Mouse (Mus musculus) stomach, postnatal 0 days (tissue): ENCODE measurements around the gene Atp2b2. TPM values are rescaled to one million over a fixed set of nuclear protein-coding genes. Genes with fewer than 3 reads are reported as not detected.

Source experiments
- ATAC-seq: fragments of 200-750 bp; cut with Nextera tagmentation; 2 replicates; pipeline ENCODE4 v1.8.0; 2017; ENCODE audit not compliant: low FRiP score, low TSS enrichment
- DNase-seq: peaks from one replicate; pipeline ENCODE4 v3.0.0-alpha.2; 2016; ENCODE audit warnings: low spot score
- H3K27ac ChIP-seq: fragments of 300-500 bp; sonication (generic); replicated peaks from 2 replicates; pipeline ENCODE4 v1.5.1; 2014; ENCODE audit warnings: mild to moderate bottlenecking, control low read depth
- H3K27me3 ChIP-seq: fragments of 300-500 bp; sonication (generic); 2 replicates; pipeline ENCODE4 v1.6.1; 2014; ENCODE audit warnings: low read length; ENCODE audit not compliant: control insufficient read depth, insufficient read depth
- H3K36me3 ChIP-seq: fragments of 300-500 bp; sonication (generic); 2 replicates; pipeline ENCODE4 v1.6.1; 2014; ENCODE audit warnings: low read length, mixed read lengths; ENCODE audit not compliant: control insufficient read depth, insufficient read depth
- H3K4me1 ChIP-seq: fragments of 300-500 bp; sonication (generic); replicated peaks from 2 replicates; pipeline ENCODE4 v1.6.1; 2014; ENCODE audit warnings: antibody characterized with exemption; ENCODE audit not compliant: control insufficient read depth, insufficient read depth
- H3K4me2 ChIP-seq: fragments of 300-500 bp; sonication (generic); replicated peaks from 2 replicates; pipeline ENCODE4 v1.6.1; 2014; ENCODE audit warnings: low read depth, mild to moderate bottlenecking, control low read depth, moderate library complexity
- H3K4me3 ChIP-seq: fragments of 300-500 bp; sonication (generic); 2 replicates; pipeline ENCODE4 v1.5.1; 2014; ENCODE audit warnings: low read depth, low read length, control low read depth
- H3K9ac ChIP-seq: fragments of 300-500 bp; sonication (generic); 2 replicates; pipeline ENCODE4 v1.6.1; 2014; ENCODE audit warnings: mild to moderate bottlenecking, low read length, control low read depth, mixed read lengths
- H3K9me3 ChIP-seq: fragments of 300-500 bp; sonication (generic); 2 replicates; pipeline ENCODE4 v1.6.1; 2016; ENCODE audit warnings: low read length; ENCODE audit not compliant: control insufficient read depth
- CTCF ChIP-seq: IDR thresholded peaks from 2 replicates; pipeline ENCODE4 v1.5.1; 2016; ENCODE audit warnings: antibody characterized with exemption, low read depth, mild to moderate bottlenecking, moderate library complexity
- EP300 ChIP-seq: optimal IDR thresholded peaks from 2 replicates; pipeline ENCODE3; 2016; ENCODE audit warnings: antibody characterized with exemption
- WGBS: fragments of 180-500 bp; shearing (Covaris S2); extraction: QIAGEN DNeasy Blood & Tissue Kit; methylation state at CpG from one replicate; pipeline ENCODE4 v1.1.7; 2014; 5-methylcytosine and 5-hydroxymethylcytosine counted together
- polyA plus RNA-seq: library from polyadenylated mRNA; unstranded; fragments of >200 nt; fragmentation: Nextera tagmentation; extraction: Ambion mirVana; gene quantifications from 2 replicates; pipeline ENCODE4 v1.2.1, GENCODE M21; 2015

Gene Atp2b2
- polyA plus RNA-seq, 1 experiment from 2014 or later = 0.33 TPM

- Histone ChIP-seq H3K36me3 (no peaks in the 10 kb centered on the region), H3K27ac (no peak overlapping the region), H3K27me3 (no peaks in the 10 kb centered on the region), H3K4me1 (no peaks in the 10 kb centered on the region), H3K9me3 (no peaks in the 10 kb centered on the region), H3K4me2 (no peak overlapping the region), H3K4me3 (no peak overlapping the region), H3K9ac (no peak overlapping the region)
- TF ChIP-seq EP300 = no peak
- no peak for TF ChIP-seq CTCF
- WGBS = 52% methylated on average over 7 of the region's 7 CpGs
- ATAC-seq = no peak
- no peak for DNase-seq
These were observed 264.1 kb downstream of the Atp2b2 start for GRCm38 (mm10) chr6:113778229-113778753.

GRCm38 (mm10) chr6:113768804-113769203 lies 273.6 kb downstream of the Atp2b2 start:
- TF ChIP-seq CTCF (no peak), EP300 (no peak)
- Histone ChIP-seq H3K27ac (no peak overlapping the region), H3K9me3 (no peaks in the 10 kb centered on the region), H3K9ac (no peak overlapping the region), H3K27me3 (no peaks in the 10 kb centered on the region), H3K4me3 (no peak overlapping the region), H3K4me1 (no peaks in the 10 kb centered on the region), H3K36me3 (no peaks in the 10 kb centered on the region), H3K4me2 (no peak overlapping the region)
- DNase-seq = no peak
- no peak for ATAC-seq
- 49% methylated on average over 11 of the region's 11 CpGs for WGBS

DNA sequence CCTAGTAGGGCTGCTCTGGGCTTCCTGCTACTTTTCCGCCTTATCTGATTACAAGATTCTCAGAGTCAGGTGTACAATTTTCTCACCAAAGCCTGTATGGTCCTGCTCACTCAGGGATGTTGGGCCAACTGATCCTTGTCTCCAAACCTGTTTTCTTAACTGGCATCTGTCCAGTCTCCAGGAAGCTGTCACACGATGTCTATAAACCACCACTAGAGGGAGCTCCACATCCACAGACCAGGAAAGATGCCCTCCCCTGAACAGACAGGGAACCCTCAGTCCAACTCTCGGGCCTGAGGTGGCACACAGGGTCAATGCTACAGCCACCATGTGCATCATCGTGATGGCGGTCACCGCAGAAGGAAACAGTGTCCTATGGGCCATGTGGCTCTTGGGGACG lies 280.8 kb downstream of the Atp2b2 start:
- H3K4me2 ChIP-seq = no peak overlapping the region
- no peaks in the 10 kb centered on the region for H3K36me3 ChIP-seq
- H3K9me3 ChIP-seq = no peaks in the 10 kb centered on the region
- H3K4me3 ChIP-seq = no peak overlapping the region
- TF ChIP-seq CTCF (peak; percentile 98), EP300 (no peak)
- no peaks in the 10 kb centered on the region for H3K4me1 ChIP-seq
- no peak overlapping the region for H3K9ac ChIP-seq
- ATAC-seq = peak; percentile 47
- no peaks in the 10 kb centered on the region for H3K27me3 ChIP-seq
- H3K27ac ChIP-seq = no peak overlapping the region
- WGBS = 31% methylated on average over 7 of the region's 7 CpGs
- DNase-seq = peak; percentile 61

- ATAC-seq = no peak
- DNase-seq = no peak
- Histone ChIP-seq H3K4me3 (no peak overlapping the region), H3K9me3 (no peaks in the 10 kb centered on the region), H3K27ac (no peak overlapping the region), H3K4me1 (no peaks in the 10 kb centered on the region), H3K9ac (no peak overlapping the region), H3K4me2 (no peak overlapping the region), H3K36me3 (no peaks in the 10 kb centered on the region), H3K27me3 (no peaks in the 10 kb centered on the region)
- no peak for TF ChIP-seq CTCF
- TF ChIP-seq EP300 = no peak
- WGBS = 59% methylated on average over 17 of the region's 17 CpGs
These were observed 293.2 kb downstream of the Atp2b2 start for GRCm38 (mm10) chr6:113749119-113749685.

GRCm38 (mm10) chr6:113748351-113748750 lies 294.1 kb downstream of the Atp2b2 start:
- H3K4me3 ChIP-seq = 0 out of 2 replicates have a peak overlapping the region, but pooled peaks have one; percentile 1
- H3K4me1 ChIP-seq = no peaks in the 10 kb centered on the region
- H3K4me2 ChIP-seq = no peak overlapping the region; the same call in 1 of the 2 replicates
- DNase-seq = peak; percentile 20
- no peak for TF ChIP-seq EP300
- no peak for TF ChIP-seq CTCF
- no peak overlapping the region for H3K27ac ChIP-seq
- no peaks in the 10 kb centered on the region for H3K9me3 ChIP-seq
- H3K27me3 ChIP-seq = no peaks in the 10 kb centered on the region
- H3K36me3 ChIP-seq = no peaks in the 10 kb centered on the region
- no peak overlapping the region for H3K9ac ChIP-seq
- ATAC-seq = 0 out of 2 replicates have a peak, but pooled peaks have one; percentile 51
- 30% methylated on average over 26 of the region's 26 CpGs for WGBS

GRCm38 (mm10) chr6:113747284-113747683 lies 295.1 kb downstream of the Atp2b2 start:
- H3K27ac ChIP-seq = no peak overlapping the region
- ATAC-seq (no peak), DNase-seq (no peak)
- H3K27me3 ChIP-seq = no peaks in the 10 kb centered on the region
- no peak overlapping the region for H3K4me2 ChIP-seq
- H3K4me1 ChIP-seq = no peaks in the 10 kb centered on the region
- 82% methylated on average over 14 of the region's 14 CpGs for WGBS
- no peak for TF ChIP-seq EP300
- no peak for TF ChIP-seq CTCF
- no peak overlapping the region for H3K4me3 ChIP-seq
- H3K9me3 ChIP-seq = no peaks in the 10 kb centered on the region
- H3K9ac ChIP-seq = no peak overlapping the region
- H3K36me3 ChIP-seq = no peaks in the 10 kb centered on the region
